Mouse (Mus musculus) effector memory CD4-positive, alpha-beta T cell, adult 7 months (primary cell): ENCODE data around the gene Supv3l1. TPM values are rescaled to one million over a fixed set of nuclear protein-coding genes. Genes with fewer than 3 reads are reported as not detected.

ENCODE experiments used
- polyA plus RNA-seq: library from polyadenylated mRNA; unstranded; fragments of 100-300 nt; shearing (Covaris generic); gene quantifications from one replicate; pipeline ENCODE4 v1.2.1, GENCODE M21; 2017

Gene Supv3l1
- polyA plus RNA-seq: 28.1 TPM

GRCm38 (mm10) chr10:62449364-62450279 lies at the start of gene Supv3l1, which contains the start of gene 4930507D05Rik:
TSS of gene Supv3l1 (minus strand) at chr10:62449738.
TSS of gene 4930507D05Rik (plus strand) at chr10:62449489.

DNA sequence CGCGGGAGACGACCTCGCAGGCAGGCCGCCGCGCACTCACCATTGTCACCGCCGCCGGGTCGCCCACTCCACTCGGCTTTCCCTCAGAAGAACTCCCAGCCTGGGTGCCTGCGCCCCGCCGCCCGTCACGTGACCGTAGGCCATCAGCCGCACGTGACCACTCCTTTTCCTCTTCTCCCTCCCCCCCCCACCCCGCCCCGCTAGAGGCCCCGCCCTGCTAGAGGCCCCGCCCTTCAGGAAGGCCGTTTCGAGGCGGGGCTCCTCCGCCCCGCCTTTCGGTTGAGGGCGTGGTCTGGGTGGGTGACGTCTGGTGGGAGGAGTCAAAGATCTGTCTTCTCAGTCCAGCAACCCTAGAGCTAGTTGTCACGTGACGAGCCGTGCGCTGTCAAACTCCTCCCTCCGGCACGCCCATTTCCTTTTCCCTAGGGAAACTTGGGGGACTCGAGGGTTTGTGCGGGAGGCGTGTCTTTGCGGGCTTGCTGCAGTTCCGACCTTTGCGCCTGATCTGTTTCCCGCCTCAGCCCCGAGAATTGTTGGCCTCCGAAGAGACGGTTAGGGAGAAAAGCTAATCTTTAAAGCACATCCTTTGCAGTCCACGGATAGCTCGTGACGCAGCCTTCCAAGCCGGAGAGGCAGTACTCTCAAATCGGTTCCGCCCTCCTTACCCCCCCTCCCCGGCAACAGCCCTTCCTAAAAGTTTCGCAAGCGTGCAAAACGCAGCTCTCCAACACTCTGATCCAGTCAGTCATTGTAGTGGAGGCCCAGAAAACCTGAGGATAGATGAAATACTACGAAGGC lies 37.3 kb upstream of the Supv3l1 start, which contains the start of gene Vps26a:
TSS of gene Vps26a (minus strand) at position 188 of the 798 bp plus-strand sequence.

DNA sequence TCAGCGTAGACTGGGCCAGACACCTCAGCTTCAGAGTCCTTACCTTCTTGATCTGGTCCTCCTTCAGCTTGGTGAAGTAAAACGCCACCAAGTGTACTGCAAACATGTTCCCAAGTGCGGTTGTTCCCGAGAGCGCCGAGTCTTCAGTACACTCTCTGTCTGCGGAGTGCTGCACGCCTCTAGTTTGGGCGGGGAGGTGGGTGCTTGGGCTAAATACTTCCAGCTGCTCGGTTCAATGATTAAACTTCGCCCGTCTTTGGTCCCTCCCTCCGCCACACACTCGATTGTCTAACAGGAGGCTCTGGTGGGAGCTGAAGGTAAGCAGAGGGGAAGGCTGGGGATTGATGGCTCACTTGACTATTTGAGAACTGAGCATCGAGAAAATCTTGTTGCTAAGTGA lies 27.3 kb downstream of the Supv3l1 start, which contains the start of gene Hkdc1:
TSS of gene Hkdc1 (minus strand) at position 237 of the 400 bp plus-strand sequence.

DNA sequence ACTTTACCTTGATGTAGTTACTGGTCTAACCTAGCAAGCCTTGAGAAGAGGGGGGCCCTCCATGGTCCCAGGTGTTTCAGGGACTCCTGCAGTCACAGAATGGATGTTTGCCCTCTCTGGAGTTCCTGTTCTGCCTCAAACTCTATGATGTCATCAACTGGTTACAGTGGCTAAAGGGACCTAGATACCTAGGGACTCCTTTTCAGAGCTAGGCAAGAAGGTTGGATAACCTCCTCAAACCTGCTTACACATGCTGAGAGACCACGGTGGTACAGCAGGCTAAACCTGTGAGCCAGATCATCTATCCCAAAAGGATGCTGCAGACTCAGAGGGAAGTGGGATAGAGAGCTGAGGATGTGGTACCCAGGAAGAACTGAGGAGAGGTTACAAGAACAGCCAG lies 69.7 kb downstream of the Supv3l1 start, which contains the start of gene Hk1:
TSS of gene Hk1 (minus strand) at position 101 of the 400 bp plus-strand sequence.

Other genes with a start within 250 kb of the Supv3l1 start
- gene Tspan15, start 218.5 kb downstream of the Supv3l1 start, polyA plus RNA-seq: 0.72 TPM
- 0.22 TPM for gene Tacr2, start 197.3 kb downstream of the Supv3l1 start, polyA plus RNA-seq
- 80.3 TPM for gene Hk1, start 69.8 kb downstream of the Supv3l1 start, polyA plus RNA-seq
- not detected for gene Hkdc1, start 27.2 kb downstream of the Supv3l1 start, polyA plus RNA-seq
- 0.57 TPM for gene 4930507D05Rik, start 249 bp downstream of the Supv3l1 start, polyA plus RNA-seq
- gene Vps26a, start 37.1 kb upstream of the Supv3l1 start, polyA plus RNA-seq: 54.4 TPM
- 2,518 TPM for gene Srgn, start 77.7 kb upstream of the Supv3l1 start, polyA plus RNA-seq
- 21.1 TPM for gene Kif1bp, start 128.7 kb upstream of the Supv3l1 start, polyA plus RNA-seq
- gene Ddx21, start 152.5 kb upstream of the Supv3l1 start, polyA plus RNA-seq: 56.6 TPM
- gene Ddx50, start 201.5 kb upstream of the Supv3l1 start, polyA plus RNA-seq: 150 TPM